Mouse (Mus musculus): ENCODE measurements around the gene Rps6kb2. TPM values are rescaled to one million over a fixed set of nuclear protein-coding genes. Genes with fewer than 3 reads are reported as not detected.

Rps6kb2 gene
- polyA plus RNA-seq, 1 experiment from 2014 or later: 54.4 TPM

GRCm38 (mm10) chr19:4121097-4121805 lies 41.9 kb downstream of the Rps6kb2 start:
- peak; percentile 88 for ATAC-seq (ENCODE audit: low FRiP score)
- H3K9me3 ChIP-seq (replicated peaks): no peaks in the 10 kb centered on the region
- peak overlapping the region; percentile 48 for H3K4me2 ChIP-seq
- peak overlapping the region; percentile 57 for H3K9ac ChIP-seq (replicated peaks)
- H3K4me1 ChIP-seq: peaks cover 25% of the 10 kb centered on the region
- 2% methylated on average over 38 of the region's 38 CpGs for WGBS
- no peaks in the 10 kb centered on the region for H3K27me3 ChIP-seq (replicated peaks)
- H3K4me3 ChIP-seq (replicated peaks): peak overlapping the region; percentile 62
- peak overlapping the region; percentile 94 for H3K27ac ChIP-seq (replicated peaks)
- peaks cover 21% of the 10 kb centered on the region for H3K36me3 ChIP-seq

- no peak for ATAC-seq (ENCODE audit: low FRiP score)
- H3K36me3 ChIP-seq: peaks cover 29% of the 10 kb centered on the region
- 90% methylated on average over 2 of the region's 2 CpGs for WGBS
- H3K9me3 ChIP-seq (replicated peaks): no peaks in the 10 kb centered on the region
- peak overlapping the region; percentile 48 for H3K4me2 ChIP-seq
- H3K9ac ChIP-seq (replicated peaks): peak overlapping the region; percentile 21; the same call in 1 of the 2 replicates
- H3K27me3 ChIP-seq (replicated peaks): no peaks in the 10 kb centered on the region
- peaks cover 25% of the 10 kb centered on the region for H3K4me1 ChIP-seq
- H3K4me3 ChIP-seq (replicated peaks): peak overlapping the region; percentile 62
- H3K27ac ChIP-seq (replicated peaks): no peak overlapping the region; the same call in 1 of the 2 replicates
Observed at GRCm38 (mm10) chr19:4120496-4120895, 42.7 kb downstream of the Rps6kb2 start.

- no peak for ATAC-seq (ENCODE audit: low FRiP score)
- H3K27ac ChIP-seq (replicated peaks): no peak overlapping the region
- peaks cover 34% of the 10 kb centered on the region for H3K36me3 ChIP-seq
- no peaks in the 10 kb centered on the region for H3K27me3 ChIP-seq (replicated peaks)
- peak overlapping the region; percentile 21; the same call in 1 of the 2 replicates for H3K9ac ChIP-seq (replicated peaks)
- H3K4me3 ChIP-seq (replicated peaks): peak overlapping the region; percentile 62
- H3K4me2 ChIP-seq: peak overlapping the region; percentile 48
- no peaks in the 10 kb centered on the region for H3K9me3 ChIP-seq (replicated peaks)
- peaks cover 21% of the 10 kb centered on the region for H3K4me1 ChIP-seq
- WGBS: 88% methylated on average over 6 of the region's 6 CpGs
Observed at GRCm38 (mm10) chr19:4119716-4120487, 43.3 kb downstream of the Rps6kb2 start.

- H3K36me3 ChIP-seq: peaks cover 50% of the 10 kb centered on the region
- peaks cover 21% of the 10 kb centered on the region for H3K4me1 ChIP-seq
- 95% methylated on average over 2 of the region's 2 CpGs for WGBS
Observed at GRCm38 (mm10) chr19:4118350-4118749, 44.8 kb downstream of the Rps6kb2 start.

GRCm38 (mm10) chr19:4117006-4117405 lies 46.1 kb downstream of the Rps6kb2 start:
- H3K36me3 ChIP-seq: peaks cover 63% of the 10 kb centered on the region
- ATAC-seq (ENCODE audit: low FRiP score): no peak
- 94% methylated on average over 7 of the region's 7 CpGs for WGBS

More at GRCm38 (mm10) chr19:4118350-4118749, 44.8 kb downstream of the Rps6kb2 start:
- no peak for ATAC-seq (ENCODE audit: low FRiP score)
- no peak overlapping the region for H3K9ac ChIP-seq (replicated peaks)
- no peak overlapping the region for H3K4me2 ChIP-seq
- H3K27me3 ChIP-seq (replicated peaks): no peaks in the 10 kb centered on the region
- no peak overlapping the region for H3K4me3 ChIP-seq (replicated peaks)
- H3K27ac ChIP-seq (replicated peaks): no peak overlapping the region
- H3K9me3 ChIP-seq (replicated peaks): no peaks in the 10 kb centered on the region

GRCm38 (mm10) chr19:4115816-4116215 lies 47.3 kb downstream of the Rps6kb2 start:
- 84% methylated on average over 11 of the region's 11 CpGs for WGBS
- ATAC-seq (ENCODE audit: low FRiP score): no peak
- H3K4me3 ChIP-seq (replicated peaks): no peak overlapping the region
- no peaks in the 10 kb centered on the region for H3K9me3 ChIP-seq (replicated peaks)
- H3K4me2 ChIP-seq: no peak overlapping the region
- no peak overlapping the region for H3K9ac ChIP-seq (replicated peaks)
- no peak overlapping the region for H3K27ac ChIP-seq (replicated peaks)
- H3K4me1 ChIP-seq: peaks cover 15% of the 10 kb centered on the region
- H3K36me3 ChIP-seq: peaks cover 75% of the 10 kb centered on the region
- no peaks in the 10 kb centered on the region for H3K27me3 ChIP-seq (replicated peaks)

More at GRCm38 (mm10) chr19:4117006-4117405, 46.1 kb downstream of the Rps6kb2 start:
- Histone ChIP-seq H3K4me1 (peaks cover 21% of the 10 kb centered on the region), H3K27ac (replicated peaks) (no peak overlapping the region), H3K9ac (replicated peaks) (no peak overlapping the region), H3K9me3 (replicated peaks) (no peaks in the 10 kb centered on the region), H3K27me3 (replicated peaks) (no peaks in the 10 kb centered on the region), H3K4me3 (replicated peaks) (no peak overlapping the region), H3K4me2 (no peak overlapping the region)

GRCm38 (mm10) chr19:4115144-4115543 lies 48.0 kb downstream of the Rps6kb2 start:
- no peaks in the 10 kb centered on the region for H3K9me3 ChIP-seq (replicated peaks)
- H3K27ac ChIP-seq (replicated peaks): no peak overlapping the region
- H3K4me1 ChIP-seq: peaks cover 9% of the 10 kb centered on the region
- H3K36me3 ChIP-seq: peaks cover 81% of the 10 kb centered on the region
- no peak for ATAC-seq (ENCODE audit: low FRiP score)
- 97% methylated on average over 10 of the region's 10 CpGs for WGBS
- H3K27me3 ChIP-seq (replicated peaks): no peaks in the 10 kb centered on the region
- H3K4me2 ChIP-seq: no peak overlapping the region
- H3K4me3 ChIP-seq (replicated peaks): no peak overlapping the region
- no peak overlapping the region for H3K9ac ChIP-seq (replicated peaks)

GRCm38 (mm10) chr19:4114551-4114950 lies 48.6 kb downstream of the Rps6kb2 start:
- H3K9ac ChIP-seq (replicated peaks): no peak overlapping the region
- WGBS: 97% methylated on average over 10 of the region's 10 CpGs
- H3K36me3 ChIP-seq: peaks cover 83% of the 10 kb centered on the region
- H3K4me2 ChIP-seq: no peak overlapping the region
- no peak for ATAC-seq (ENCODE audit: low FRiP score)
- H3K4me1 ChIP-seq: 0 out of 2 replicates have a peak, but pooled peaks cover 5% of the 10 kb centered on the region
- no peaks in the 10 kb centered on the region for H3K9me3 ChIP-seq (replicated peaks)
- no peak overlapping the region for H3K4me3 ChIP-seq (replicated peaks)
- H3K27me3 ChIP-seq (replicated peaks): no peaks in the 10 kb centered on the region
- H3K27ac ChIP-seq (replicated peaks): no peak overlapping the region

GRCm38 (mm10) chr19:4113806-4114230 lies 49.3 kb downstream of the Rps6kb2 start:
- 58% methylated on average over 5 of the region's 5 CpGs for WGBS
- Histone ChIP-seq H3K27me3 (replicated peaks) (no peaks in the 10 kb centered on the region), H3K9me3 (replicated peaks) (no peaks in the 10 kb centered on the region), H3K36me3 (peaks cover 89% of the 10 kb centered on the region), H3K4me2 (no peak overlapping the region), H3K4me1 (0 out of 2 replicates have a peak, but pooled peaks cover 5% of the 10 kb centered on the region), H3K4me3 (replicated peaks) (no peak overlapping the region), H3K27ac (replicated peaks) (no peak overlapping the region), H3K9ac (replicated peaks) (no peak overlapping the region)
- ATAC-seq (ENCODE audit: low FRiP score): no peak

GRCm38 (mm10) chr19:4113186-4113805 lies 49.9 kb downstream of the Rps6kb2 start:
- H3K4me1 ChIP-seq: 0 out of 2 replicates have a peak, but pooled peaks cover 5% of the 10 kb centered on the region

More at GRCm38 (mm10) chr19:4113186-4113805, 49.9 kb downstream of the Rps6kb2 start:
- no peaks in the 10 kb centered on the region for H3K27me3 ChIP-seq (replicated peaks)
- no peaks in the 10 kb centered on the region for H3K9me3 ChIP-seq (replicated peaks)
- no peak for ATAC-seq (ENCODE audit: low FRiP score)
- no peak overlapping the region for H3K4me2 ChIP-seq
- no peak overlapping the region for H3K27ac ChIP-seq (replicated peaks)
- peaks cover 94% of the 10 kb centered on the region for H3K36me3 ChIP-seq
- H3K9ac ChIP-seq (replicated peaks): no peak overlapping the region
- no peak overlapping the region for H3K4me3 ChIP-seq (replicated peaks)
- WGBS: 76% methylated on average over 13 of the region's 13 CpGs
